Mouse (Mus musculus) hindbrain, embryonic 11.5 days (tissue): ENCODE measurements around the gene Togaram2. TPM values are rescaled to one million over a fixed set of nuclear protein-coding genes. Genes with fewer than 3 reads are reported as not detected.
"Not testable (repeated sequence)": the region's sequence is repeated elsewhere in the genome, so short reads cannot be mapped to it uniquely, and the experiment has no call there.

Experiments used
- ATAC-seq: fragments of 200-750 bp; cut with Nextera tagmentation; 2 replicates; pipeline ENCODE4 v1.8.0; 2017; ENCODE audit warnings: mild to moderate bottlenecking, moderate TSS enrichment, moderate library complexity; ENCODE audit not compliant: low FRiP score
- DNase-seq: peaks from one replicate; pipeline ENCODE4 v3.0.0-alpha.2; 2015; ENCODE audit warnings: low spot score
- H3K27ac ChIP-seq: fragments of 300-500 bp; sonication (generic); 2 replicates; pipeline ENCODE4 v1.5.1; 2014; ENCODE audit warnings: mild to moderate bottlenecking, low read depth, low read length
- H3K27me3 ChIP-seq: fragments of 300-500 bp; sonication (generic); 2 replicates; pipeline ENCODE4 v1.6.1; 2014; ENCODE audit warnings: mild to moderate bottlenecking, low read length, moderate library complexity, mixed read lengths; ENCODE audit not compliant: control insufficient read depth, insufficient read depth
- H3K36me3 ChIP-seq: fragments of 300-500 bp; sonication (generic); 2 replicates; pipeline ENCODE4 v1.6.1; 2014; ENCODE audit warnings: mild to moderate bottlenecking, low read length, moderate library complexity, mixed read lengths; ENCODE audit not compliant: control insufficient read depth, insufficient read depth
- H3K4me1 ChIP-seq: fragments of 300-500 bp; sonication (generic); replicated peaks from 2 replicates; pipeline ENCODE4 v1.6.1; 2014; ENCODE audit warnings: low read length, mixed read lengths; ENCODE audit not compliant: control insufficient read depth, insufficient read depth
- H3K4me2 ChIP-seq: fragments of 300-500 bp; sonication (generic); replicated peaks from 2 replicates; pipeline ENCODE4 v1.6.1; 2014; ENCODE audit warnings: mild to moderate bottlenecking, low read depth, low read length
- H3K4me3 ChIP-seq: fragments of 300-500 bp; sonication (generic); 2 replicates; pipeline ENCODE4 v1.5.1; 2014; ENCODE audit warnings: low read depth, low read length
- H3K9ac ChIP-seq: fragments of 300-500 bp; sonication (generic); 2 replicates; pipeline ENCODE4 v1.6.1; 2014; ENCODE audit warnings: low read depth, low read length
- H3K9me3 ChIP-seq: fragments of 300-500 bp; sonication (generic); 2 replicates; pipeline ENCODE4 v1.6.1; 2016; ENCODE audit warnings: low read length; ENCODE audit not compliant: control insufficient read depth
- WGBS: fragments of 180-500 bp; shearing (Covaris S2); extraction: QIAGEN DNeasy Blood & Tissue Kit; methylation state at CpG from one replicate; pipeline ENCODE4 v1.1.7; 2014; 5-methylcytosine and 5-hydroxymethylcytosine counted together
- polyA plus RNA-seq: library from polyadenylated mRNA; unstranded; fragments of >200 nt; fragmentation: Nextera tagmentation; extraction: Ambion mirVana; gene quantifications from 2 replicates; pipeline ENCODE4 v1.2.1, GENCODE M21; 2014

Togaram2 gene
- polyA plus RNA-seq, 1 experiment from 2014 or later = not detected

- not testable (repeated sequence) for H3K9ac ChIP-seq, H3K27me3 ChIP-seq, H3K27ac ChIP-seq, H3K4me2 ChIP-seq, H3K4me1 ChIP-seq, DNase-seq, H3K36me3 ChIP-seq, H3K9me3 ChIP-seq, H3K4me3 ChIP-seq, ATAC-seq
- WGBS = 67% methylated on average over 1 of the region's 1 CpGs
These were observed 95.1 kb downstream of the Togaram2 start, which contains the start of gene Clip4 for GRCm38 (mm10) chr17:71768173-71768572. Gene Clip4, plus strand, starts transcription at chr17:71768473.

GRCm38 (mm10) chr17:71769564-71769963, 96.5 kb downstream of the Togaram2 start:
- Histone ChIP-seq H3K9ac (no peak overlapping the region), H3K27me3 (no peaks in the 10 kb centered on the region), H3K4me3 (no peak overlapping the region), H3K36me3 (no peaks in the 10 kb centered on the region), H3K4me2 (no peak overlapping the region), H3K27ac (no peak overlapping the region), H3K9me3 (no peaks in the 10 kb centered on the region), H3K4me1 (0 out of 2 replicates have a peak, but pooled peaks cover 5% of the 10 kb centered on the region)
- WGBS = 10% methylated on average over 6 of the region's 6 CpGs
- DNase-seq (peak; percentile 63), ATAC-seq (peak; percentile 65)

- Histone ChIP-seq H3K4me2 (no peak overlapping the region), H3K4me1 (0 out of 2 replicates have a peak, but pooled peaks cover 5% of the 10 kb centered on the region), H3K27ac (no peak overlapping the region), H3K9me3 (no peaks in the 10 kb centered on the region), H3K4me3 (no peak overlapping the region), H3K36me3 (no peaks in the 10 kb centered on the region), H3K9ac (no peak overlapping the region), H3K27me3 (no peaks in the 10 kb centered on the region)
- no peak for DNase-seq
- no peak for ATAC-seq
- WGBS = 98% methylated on average over 3 of the region's 3 CpGs
These were observed 97.6 kb downstream of the Togaram2 start for GRCm38 (mm10) chr17:71770696-71771095.

GRCm38 (mm10) chr17:71774173-71774572, 101.1 kb downstream of the Togaram2 start:
- Histone ChIP-seq H3K4me3 (no peak overlapping the region), H3K36me3 (no peaks in the 10 kb centered on the region), H3K9me3 (no peaks in the 10 kb centered on the region), H3K27me3 (no peaks in the 10 kb centered on the region), H3K4me2 (no peak overlapping the region), H3K4me1 (0 out of 2 replicates have a peak, but pooled peaks cover 5% of the 10 kb centered on the region), H3K9ac (no peak overlapping the region), H3K27ac (no peak overlapping the region)
- whole genome bisulfite sequencing = 78% methylated on average over 4 of the region's 4 CpGs
- DNase-seq (no peak), ATAC-seq (no peak)

GRCm38 (mm10) chr17:71775279-71775678, 102.2 kb downstream of the Togaram2 start:
- DNase-seq = no peak
- 88% methylated on average over 4 of the region's 4 CpGs for WGBS

GRCm38 (mm10) chr17:71778696-71779095, 105.6 kb downstream of the Togaram2 start:
- H3K4me2 ChIP-seq = no peak overlapping the region
- H3K9ac ChIP-seq = no peak overlapping the region
- DNase-seq (peak; percentile 19), ATAC-seq (no peak)
- H3K9me3 ChIP-seq = no peaks in the 10 kb centered on the region
- no peaks in the 10 kb centered on the region for H3K27me3 ChIP-seq
- 74% methylated on average over 3 of the region's 3 CpGs for WGBS
- no peak overlapping the region for H3K27ac ChIP-seq
- H3K4me3 ChIP-seq = no peak overlapping the region
- H3K36me3 ChIP-seq = no peaks in the 10 kb centered on the region
- H3K4me1 ChIP-seq = no peaks in the 10 kb centered on the region; the same call in 1 of the 2 replicates

More at GRCm38 (mm10) chr17:71775279-71775678, 102.2 kb downstream of the Togaram2 start:
- Histone ChIP-seq H3K9me3 (no peaks in the 10 kb centered on the region), H3K27ac (no peak overlapping the region), H3K27me3 (no peaks in the 10 kb centered on the region), H3K4me3 (no peak overlapping the region), H3K36me3 (no peaks in the 10 kb centered on the region), H3K4me1 (no peaks in the 10 kb centered on the region), H3K4me2 (no peak overlapping the region), H3K9ac (no peak overlapping the region)
- ATAC-seq = no peak

Other genes with a start within 250 kb of the Togaram2 start
- 2.0 and 3.5 TPM in 2 replicates for gene Gm4707, start 213.3 kb upstream of the Togaram2 start, polyA plus RNA-seq
- 70.9 and 91.1 TPM in 2 replicates for gene Smchd1, start 197.9 kb upstream of the Togaram2 start, polyA plus RNA-seq
- 50.8 and 54.8 TPM in 2 replicates for gene Ndc80, start 146.4 kb upstream of the Togaram2 start, polyA plus RNA-seq
- 1.0 and 1.5 TPM in 2 replicates for gene Spdya, start 121.2 kb upstream of the Togaram2 start, polyA plus RNA-seq
- 75.4 and 85.4 TPM in 2 replicates for gene Wdr43, start 57.4 kb upstream of the Togaram2 start, polyA plus RNA-seq
- not detected in 2 replicates for gene Pcare, start 79.6 kb downstream of the Togaram2 start, polyA plus RNA-seq
- 5.6 and 6.3 TPM in 2 replicates for gene Clip4, start 95.2 kb downstream of the Togaram2 start, polyA plus RNA-seq